Mouse (Mus musculus) right cerebral cortex, postnatal 4 days (tissue): ENCODE measurements around the gene Dnah14.
"Not testable (repeated sequence)": the region's sequence is repeated elsewhere in the genome, so short reads cannot be mapped to it uniquely, and the experiment has no call there.

Experiments
- DNase-seq: peaks from one replicate; pipeline ENCODE4 v3.0.0-alpha.2; 2022

The Dnah14 gene

GRCm38 (mm10) chr1:181611118-181611517 is 34.8 kb downstream of the Dnah14 start:
- no peak for DNase-seq

- DNase-seq: peak; percentile 78
Observed at GRCm38 (mm10) chr1:181615866-181616491, 39.6 kb downstream of the Dnah14 start.

- peak; percentile 44 for DNase-seq
Observed at GRCm38 (mm10) chr1:181617332-181617731, 41.0 kb downstream of the Dnah14 start.

- DNase-seq: no peak
Observed at GRCm38 (mm10) chr1:181623149-181623680, 46.9 kb downstream of the Dnah14 start.

- no peak for DNase-seq
Observed at GRCm38 (mm10) chr1:181624876-181625275, 48.5 kb downstream of the Dnah14 start.

- DNase-seq: no peak
Observed at GRCm38 (mm10) chr1:181628276-181628675, 51.9 kb downstream of the Dnah14 start.

GRCm38 (mm10) chr1:181631371-181631770 is 55.0 kb downstream of the Dnah14 start:
- no peak for DNase-seq

- no peak for DNase-seq
Observed at GRCm38 (mm10) chr1:181637997-181638713, 61.8 kb downstream of the Dnah14 start.

GRCm38 (mm10) chr1:181640383-181640782 is 64.0 kb downstream of the Dnah14 start:
- DNase-seq: no peak

- DNase-seq: no peak
Observed at GRCm38 (mm10) chr1:181647467-181647866, 71.1 kb downstream of the Dnah14 start.

- DNase-seq: no peak
Observed at GRCm38 (mm10) chr1:181653481-181653880, 77.1 kb downstream of the Dnah14 start.

GRCm38 (mm10) chr1:181656421-181656820 is 80.1 kb downstream of the Dnah14 start:
- DNase-seq: no peak

GRCm38 (mm10) chr1:181666801-181667200 is 90.4 kb downstream of the Dnah14 start:
- DNase-seq: no peak

GRCm38 (mm10) chr1:181694729-181695498 is 118.6 kb downstream of the Dnah14 start:
- DNase-seq: no peak

- DNase-seq: peak; percentile 58
Observed at GRCm38 (mm10) chr1:181728707-181729106, 152.3 kb downstream of the Dnah14 start.

GRCm38 (mm10) chr1:181733517-181733916 is 157.2 kb downstream of the Dnah14 start:
- DNase-seq: no peak

GRCm38 (mm10) chr1:181740259-181740658 is 163.9 kb downstream of the Dnah14 start:
- no peak for DNase-seq

GRCm38 (mm10) chr1:181742251-181742885 is 166.0 kb downstream of the Dnah14 start:
- DNase-seq: no peak

GRCm38 (mm10) chr1:181769392-181769791 is 193.0 kb downstream of the Dnah14 start:
- peak; percentile 33 for DNase-seq

GRCm38 (mm10) chr1:181771871-181772270 is 195.5 kb downstream of the Dnah14 start:
- DNase-seq: no peak

- no peak for DNase-seq
Observed at GRCm38 (mm10) chr1:181776541-181776940, 200.2 kb downstream of the Dnah14 start.

- not testable (repeated sequence) for DNase-seq
Observed at GRCm38 (mm10) chr1:181782600-181782999, 206.2 kb downstream of the Dnah14 start.

- DNase-seq: no peak
Observed at GRCm38 (mm10) chr1:181789952-181790351, 213.6 kb downstream of the Dnah14 start.
